Mouse (Mus musculus): ENCODE results near the gene Pkib.

GRCm38 (mm10) chr10:57639540-57639939 lies 7.8 kb downstream of the Pkib start:
- TF ChIP-seq CTCF (IDR thresholded peaks at IDR 0.05) (no peak), EP300 (IDR thresholded peaks at IDR 0.05) (no peak)
